Mouse (Mus musculus) cerebellum, adult 2 months (tissue): ENCODE results near the gene 1110008L16Rik.
"Not testable (repeated sequence)": the region's sequence is repeated elsewhere in the genome, so short reads cannot be mapped to it uniquely, and the experiment has no call there.

Source experiments
- CTCF ChIP-seq: fragments of 200-500 bp; IDR thresholded peaks from 2 replicates; pipeline ENCODE4 v1.5.1; 2011; ENCODE audit warnings: low read depth, mild to moderate bottlenecking, control low read depth, low read length, moderate library complexity, borderline replicate concordance; ENCODE audit not compliant: insufficient read depth
- POLR2A ChIP-seq: fragments of 200-500 bp; IDR thresholded peaks from 2 replicates; pipeline ENCODE4 v1.6.1; 2011; ENCODE audit warnings: low read length, control low read depth, borderline replicate concordance; ENCODE audit not compliant: insufficient read depth

- not testable (repeated sequence) for TF ChIP-seq CTCF, POLR2A
Observed at GRCm38 (mm10) chr12:55277583-55277982, 21.8 kb upstream of the 1110008L16Rik start.
